Mouse (Mus musculus) liver, embryonic 13.5 days (tissue): Measurements from ENCODE around the gene A030003K21Rik. TPM values are rescaled to one million over a fixed set of nuclear protein-coding genes. Genes with fewer than 3 reads are reported as not detected.

ENCODE experiments used
- ATAC-seq: fragments of 200-750 bp; cut with Nextera tagmentation; 2 replicates; pipeline ENCODE4 v1.8.0; 2017; ENCODE audit warnings: low read depth, mild to moderate bottlenecking, moderate number of reproducible peaks, moderate library complexity
- DNase-seq: peaks from one replicate; pipeline ENCODE4 v3.0.0; 2022
- H3K27ac ChIP-seq: fragments of 300-500 bp; sonication (generic); 2 replicates; pipeline ENCODE4 v1.5.1; 2015; ENCODE audit warnings: moderate library complexity, mild to moderate bottlenecking, inconsistent platforms
- H3K27me3 ChIP-seq: fragments of 300-500 bp; sonication (generic); 2 replicates; pipeline ENCODE4 v1.6.1; 2015; ENCODE audit warnings: mild to moderate bottlenecking, inconsistent platforms
- H3K36me3 ChIP-seq: fragments of 300-500 bp; sonication (generic); 2 replicates; pipeline ENCODE4 v1.6.1; 2015; ENCODE audit warnings: mild to moderate bottlenecking, inconsistent platforms
- H3K4me1 ChIP-seq: fragments of 300-500 bp; sonication (generic); replicated peaks from 2 replicates; pipeline ENCODE4 v1.6.1; 2015; ENCODE audit warnings: inconsistent platforms
- H3K4me2 ChIP-seq: fragments of 300-500 bp; sonication (generic); 2 replicates; pipeline ENCODE4 v1.6.1; 2015; ENCODE audit warnings: inconsistent platforms, mild to moderate bottlenecking, moderate library complexity
- H3K4me3 ChIP-seq: fragments of 300-500 bp; sonication (generic); replicated peaks from 2 replicates; pipeline ENCODE4 v1.5.1; 2015; ENCODE audit warnings: mild to moderate bottlenecking, inconsistent platforms
- H3K9ac ChIP-seq: fragments of 300-500 bp; sonication (generic); 2 replicates; pipeline ENCODE4 v1.6.1; 2015; ENCODE audit warnings: mild to moderate bottlenecking, inconsistent platforms
- H3K9me3 ChIP-seq: fragments of 300-500 bp; sonication (generic); replicated peaks from 2 replicates; pipeline ENCODE4 v1.6.1; 2016; ENCODE audit warnings: inconsistent platforms
- WGBS: fragments of 180-500 bp; shearing (Covaris S2); methylation state at CpG from one replicate; pipeline ENCODE4 v1.1.7; 2015; ENCODE audit not compliant: insufficient replicate concordance; 5-methylcytosine and 5-hydroxymethylcytosine counted together
- polyA plus RNA-seq: library from polyadenylated mRNA; unstranded; fragments of >200 nt; fragmentation: Nextera tagmentation; extraction: Ambion mirVana; gene quantifications from 2 replicates; pipeline ENCODE4 v1.2.1, GENCODE M21; 2015

The A030003K21Rik gene
- polyA plus RNA-seq, 1 experiment from 2014 or later: not detected

GRCm38 (mm10) chr1:82905886-82906285 lies 37.3 kb downstream of the A030003K21Rik start:
- H3K4me1 ChIP-seq: peaks cover 5% of the 10 kb centered on the region
- WGBS: 86% methylated on average over 3 of the region's 3 CpGs
- H3K4me2 ChIP-seq: no peak overlapping the region
- ATAC-seq (no peak), DNase-seq (no peak)
- H3K9ac ChIP-seq: no peak overlapping the region
- no peaks in the 10 kb centered on the region for H3K27me3 ChIP-seq
- H3K36me3 ChIP-seq: peaks cover 38% of the 10 kb centered on the region
- no peak overlapping the region for H3K4me3 ChIP-seq
- H3K27ac ChIP-seq: no peak overlapping the region
- H3K9me3 ChIP-seq: no peaks in the 10 kb centered on the region

- Histone ChIP-seq H3K27me3 (no peaks in the 10 kb centered on the region), H3K4me3 (no peak overlapping the region), H3K36me3 (peaks cover 68% of the 10 kb centered on the region), H3K27ac (no peak overlapping the region), H3K4me2 (no peak overlapping the region), H3K9me3 (no peaks in the 10 kb centered on the region), H3K9ac (no peak overlapping the region), H3K4me1 (no peaks in the 10 kb centered on the region)
- 86% methylated on average over 3 of the region's 3 CpGs for WGBS
- ATAC-seq: no peak
- DNase-seq: no peak
These were observed 42.0 kb downstream of the A030003K21Rik start for GRCm38 (mm10) chr1:82901201-82901600.

DNA sequence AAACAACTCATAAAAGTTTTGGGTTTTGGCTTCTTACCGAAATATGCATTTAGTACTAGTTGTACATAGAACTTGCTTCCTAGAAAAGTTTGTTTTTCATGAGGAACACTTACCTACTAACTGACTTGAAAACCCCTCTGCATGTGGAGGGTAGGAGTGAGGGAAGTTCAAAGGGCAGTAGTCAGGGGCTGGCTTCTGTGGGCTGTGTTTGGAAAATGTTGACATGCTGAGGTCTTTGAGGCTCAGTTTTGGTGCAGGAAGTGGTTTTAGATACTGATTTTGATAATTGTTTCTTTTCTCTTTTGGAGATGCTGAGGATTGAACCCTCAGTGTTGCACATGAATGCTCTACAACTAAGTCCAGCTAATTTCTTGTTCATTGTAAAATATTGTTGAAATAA lies 42.6 kb downstream of the A030003K21Rik start:
- no peak overlapping the region for H3K4me2 ChIP-seq
- peaks cover 70% of the 10 kb centered on the region for H3K36me3 ChIP-seq
- H3K9me3 ChIP-seq: no peaks in the 10 kb centered on the region
- ATAC-seq: no peak
- no peaks in the 10 kb centered on the region for H3K4me1 ChIP-seq
- H3K9ac ChIP-seq: no peak overlapping the region
- no peak overlapping the region for H3K4me3 ChIP-seq
- 88% methylated on average over 1 of the region's 1 CpGs for whole genome bisulfite sequencing
- H3K27ac ChIP-seq: no peak overlapping the region
- DNase-seq: no peak
- H3K27me3 ChIP-seq: no peaks in the 10 kb centered on the region

- Histone ChIP-seq H3K4me3 (no peak overlapping the region), H3K27ac (no peak overlapping the region), H3K9me3 (no peaks in the 10 kb centered on the region), H3K27me3 (no peaks in the 10 kb centered on the region), H3K9ac (no peak overlapping the region), H3K36me3 (peaks cover 82% of the 10 kb centered on the region), H3K4me1 (no peaks in the 10 kb centered on the region), H3K4me2 (no peak overlapping the region)
- DNase-seq (no peak), ATAC-seq (no peak)
- 94% methylated on average over 7 of the region's 7 CpGs for WGBS
These were observed 49.9 kb downstream of the A030003K21Rik start for GRCm38 (mm10) chr1:82893269-82893668.

Other genes with a start within 250 kb of the A030003K21Rik start
- gene Mff, start 218.5 kb downstream of the A030003K21Rik start, polyA plus RNA-seq: 198 and 211 TPM in 2 replicates
- 0.25 TPM in 1 of 2 replicates, not detected in the other for gene Tm4sf20, start 174.9 kb downstream of the A030003K21Rik start, polyA plus RNA-seq
- gene Gm47791, start 172.1 kb downstream of the A030003K21Rik start, polyA plus RNA-seq: not detected in 2 replicates
- 47.2 and 53.9 TPM in 2 replicates for gene Agfg1, start 103.9 kb downstream of the A030003K21Rik start, polyA plus RNA-seq
- 0.16 and 0.19 TPM in 2 replicates for gene A030005L19Rik, start 30.1 kb downstream of the A030003K21Rik start, polyA plus RNA-seq
- not detected in 2 replicates for gene A030014E15Rik, start 18.5 kb downstream of the A030003K21Rik start, polyA plus RNA-seq
- gene Gm6217, start 12.0 kb downstream of the A030003K21Rik start, polyA plus RNA-seq: not detected in 2 replicates
- gene Gm7544, start 12.6 kb upstream of the A030003K21Rik start, polyA plus RNA-seq: not detected in 2 replicates
- not detected in 2 replicates for gene Gm47955, start 16.9 kb upstream of the A030003K21Rik start, polyA plus RNA-seq
- gene Gm47959, start 57.2 kb upstream of the A030003K21Rik start, polyA plus RNA-seq: not detected in 2 replicates
- 0.06 TPM in 1 of 2 replicates, not detected in the other for gene Slc19a3, start 95.1 kb upstream of the A030003K21Rik start, polyA plus RNA-seq
- not detected in 2 replicates for gene Krtap28-10, start 99.1 kb upstream of the A030003K21Rik start, polyA plus RNA-seq
- gene Gm47969, start 101.5 kb upstream of the A030003K21Rik start, polyA plus RNA-seq: not detected in 2 replicates
- gene A030005K14Rik, start 116.0 kb upstream of the A030003K21Rik start, polyA plus RNA-seq: not detected in 2 replicates
- not detected in 2 replicates for gene Krtap28-13, start 117.5 kb upstream of the A030003K21Rik start, polyA plus RNA-seq
- 0.23 TPM in 1 of 2 replicates, not detected in the other for gene Ccl20, start 173.4 kb upstream of the A030003K21Rik start, polyA plus RNA-seq
- not detected in 2 replicates for gene Daw1, start 216.4 kb upstream of the A030003K21Rik start, polyA plus RNA-seq